Mouse (Mus musculus): ENCODE measurements around the gene Utp4. TPM values are rescaled to one million over a fixed set of nuclear protein-coding genes. Genes with fewer than 3 reads are reported as not detected.

The Utp4 gene
- total and polyA plus RNA-seq, 2 experiments from 2014 or later = 25.5 to 29.5 TPM

DNA sequence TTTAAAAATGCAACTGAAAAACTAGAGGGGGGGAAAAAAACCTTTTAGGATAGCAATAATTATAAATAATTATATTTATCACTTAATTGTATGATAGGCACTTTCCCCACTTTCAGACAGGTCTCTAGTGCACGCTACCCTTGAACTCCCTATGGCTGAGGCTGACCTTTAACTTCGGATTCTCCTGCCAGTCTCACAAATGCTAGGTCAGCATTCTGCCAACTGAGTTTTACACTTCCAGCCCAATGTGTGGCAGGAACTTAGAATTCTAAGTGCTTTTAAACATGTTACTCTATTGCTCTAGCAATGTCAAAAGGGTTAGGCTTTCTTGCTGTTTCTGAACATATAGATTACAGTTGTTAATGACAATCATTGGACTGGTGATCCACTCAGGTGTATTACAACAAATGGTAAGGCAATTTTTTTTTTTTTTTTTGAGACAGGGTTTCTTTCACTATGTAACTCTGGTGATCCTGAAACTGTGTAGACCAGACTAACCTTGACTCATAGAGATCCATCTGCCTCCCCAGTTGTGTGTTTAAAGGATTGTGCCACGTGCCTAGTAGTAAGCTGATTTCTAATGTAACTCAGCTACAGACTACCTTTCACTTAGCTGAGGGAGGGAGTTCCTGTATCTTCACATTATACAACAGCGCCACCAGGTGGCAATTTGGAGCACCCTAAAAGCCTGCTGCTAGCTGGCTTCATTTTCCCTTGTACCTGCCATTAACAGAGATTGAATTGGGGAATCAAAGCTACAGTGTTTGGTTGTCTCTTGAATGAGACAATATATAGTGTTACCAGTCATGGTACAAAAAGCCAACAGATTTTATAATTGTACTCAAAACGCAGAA, 5.9 kb upstream of the Utp4 start:
- Histone ChIP-seq H3K4me1 (ENCODE audit: insufficient read depth, low read length) (no peaks in the 10 kb centered on the region), H3K36me3 (ENCODE audit: insufficient read depth, low read length) (peaks cover 20% of the 10 kb centered on the region), H3K4me3 (ENCODE audit: low read length) (no peak overlapping the region), H3K27ac (no peak overlapping the region), H3K4me2 (ENCODE audit: low read depth, low read length) (no peak overlapping the region), H3K9me3 (ENCODE audit: low read length) (no peaks in the 10 kb centered on the region), H3K9ac (replicated peaks; ENCODE audit: low read length) (no peak overlapping the region), H3K27me3 (ENCODE audit: insufficient read depth, low read length) (no peaks in the 10 kb centered on the region)
- TF ChIP-seq CTCF (IDR thresholded peaks at IDR 0.05; ENCODE audit: low read depth) = peak; percentile 93
- DNase-seq (ENCODE audit: low spot score) (peak; percentile 93), ATAC-seq (peak; percentile 80)
- WGBS = 38% methylated on average over 5 of the region's 5 CpGs

DNA sequence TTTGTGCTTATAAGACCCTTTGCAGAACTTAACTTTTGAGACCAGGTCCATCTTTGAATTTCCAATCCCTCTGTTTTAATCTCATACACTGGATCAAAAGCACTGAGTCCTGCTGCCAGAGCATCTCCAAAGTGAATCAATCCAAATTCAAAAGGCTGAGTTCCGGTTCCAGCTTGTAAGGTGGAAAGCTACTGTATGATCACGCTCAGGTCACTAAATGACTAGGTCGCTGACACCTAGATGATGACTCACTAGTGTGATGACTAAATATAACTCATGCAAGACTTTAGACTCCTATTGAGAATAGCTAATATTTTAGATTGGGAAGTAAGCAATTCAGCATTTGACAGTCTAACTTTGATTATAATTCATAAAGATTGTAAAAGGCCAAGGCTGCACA, 4.6 kb upstream of the Utp4 start:
- Histone ChIP-seq H3K9me3 (ENCODE audit: low read length) (no peaks in the 10 kb centered on the region), H3K9ac (replicated peaks; ENCODE audit: low read length) (no peak overlapping the region), H3K36me3 (ENCODE audit: insufficient read depth, low read length) (peaks cover 15% of the 10 kb centered on the region), H3K27ac (no peak overlapping the region), H3K4me3 (ENCODE audit: low read length) (no peak overlapping the region), H3K4me2 (ENCODE audit: low read depth, low read length) (no peak overlapping the region), H3K4me1 (ENCODE audit: insufficient read depth, low read length) (no peaks in the 10 kb centered on the region), H3K27me3 (ENCODE audit: insufficient read depth, low read length) (no peaks in the 10 kb centered on the region)
- WGBS = 90% methylated on average over 3 of the region's 3 CpGs
- no peak for TF ChIP-seq CTCF (IDR thresholded peaks at IDR 0.05; ENCODE audit: low read depth)
- ATAC-seq (no peak), DNase-seq (ENCODE audit: low spot score) (no peak)

DNA sequence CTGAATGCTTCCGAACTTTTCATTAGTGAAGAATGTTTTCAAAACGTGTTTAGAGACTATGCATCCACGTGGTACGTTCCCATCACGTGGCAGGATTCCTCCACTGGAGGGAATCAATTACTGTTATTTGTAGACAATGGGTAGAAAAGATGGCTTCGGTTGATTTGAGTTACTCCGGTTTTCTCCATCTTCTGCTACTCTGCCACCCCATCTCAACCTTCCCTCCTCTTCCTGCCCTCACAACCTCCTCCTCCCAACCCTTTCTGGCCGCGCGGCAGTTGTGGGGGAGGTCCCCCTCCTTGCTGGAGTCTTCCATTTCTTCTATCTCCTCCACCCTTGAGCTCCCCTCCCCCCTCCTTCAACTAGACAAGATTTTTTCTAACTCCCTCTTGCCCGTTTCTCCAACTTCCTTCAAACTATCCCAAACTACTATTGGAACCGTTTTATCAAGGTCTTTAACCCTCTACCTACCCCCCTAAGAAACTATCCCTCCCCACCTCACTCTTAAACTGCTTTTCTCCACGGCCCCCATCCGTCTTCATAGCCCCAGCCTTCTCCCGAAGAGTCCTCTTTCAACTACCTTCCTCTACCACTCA, 1.1 kb upstream of the Utp4 start:
- TF ChIP-seq CTCF (IDR thresholded peaks at IDR 0.05; ENCODE audit: low read depth) = no peak
- ATAC-seq = no peak
- H3K36me3 ChIP-seq (ENCODE audit: insufficient read depth, low read length) = no peaks in the 10 kb centered on the region; the same call in 1 of the 2 replicates
- peak overlapping the region; percentile 90 for H3K4me2 ChIP-seq (ENCODE audit: low read depth, low read length)
- peak overlapping the region; percentile 93 for H3K27ac ChIP-seq
- H3K27me3 ChIP-seq (ENCODE audit: insufficient read depth, low read length) = no peaks in the 10 kb centered on the region
- peak overlapping the region; percentile 93 for H3K9ac ChIP-seq (replicated peaks; ENCODE audit: low read length)
- no peaks in the 10 kb centered on the region for H3K4me1 ChIP-seq (ENCODE audit: insufficient read depth, low read length)
- no peaks in the 10 kb centered on the region for H3K9me3 ChIP-seq (ENCODE audit: low read length)
- DNase-seq (ENCODE audit: low spot score) = peak; percentile 53
- peak overlapping the region; percentile 91 for H3K4me3 ChIP-seq (ENCODE audit: low read length)
- WGBS = under 1% methylated on average over 15 of the region's 15 CpGs

DNA sequence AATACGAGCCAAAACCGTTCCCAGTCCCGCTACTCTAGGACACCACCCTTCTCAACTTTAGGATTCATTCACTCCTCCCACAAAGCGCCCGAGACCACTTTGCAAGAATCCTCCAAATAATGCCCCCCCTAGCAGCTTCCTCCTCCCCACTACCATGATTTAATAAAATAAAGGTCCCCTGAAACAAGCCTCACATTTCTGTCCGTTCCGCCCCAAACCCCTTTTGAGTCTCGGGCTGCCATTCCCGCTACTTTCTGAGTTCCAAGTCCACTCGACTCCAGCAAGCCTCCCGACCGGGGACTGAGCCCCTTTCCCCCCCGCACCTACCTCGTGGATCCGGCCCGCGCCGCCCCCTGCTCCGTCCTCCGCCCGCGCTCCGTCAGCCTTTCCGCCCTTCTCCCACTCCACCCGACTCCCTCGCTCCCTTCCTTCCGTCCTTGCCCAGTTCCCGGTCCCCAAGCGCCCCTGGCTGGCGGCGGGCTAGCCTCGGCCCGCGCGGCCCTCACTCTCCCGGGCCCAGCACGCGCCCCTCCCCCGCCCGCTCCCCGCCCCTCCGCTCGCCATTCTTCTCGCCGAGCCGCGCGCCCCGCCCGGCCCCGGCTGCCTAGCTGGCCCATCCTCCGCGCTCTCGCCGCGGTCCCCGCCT, 507 bp upstream of the Utp4 start:
- no peaks in the 10 kb centered on the region for H3K4me1 ChIP-seq (ENCODE audit: insufficient read depth, low read length)
- DNase-seq (ENCODE audit: low spot score) (no peak), ATAC-seq (peak; percentile 87)
- H3K9ac ChIP-seq (replicated peaks; ENCODE audit: low read length) = peak overlapping the region; percentile 93
- peak overlapping the region; percentile 90 for H3K4me2 ChIP-seq (ENCODE audit: low read depth, low read length)
- H3K9me3 ChIP-seq (ENCODE audit: low read length) = no peaks in the 10 kb centered on the region
- 2% methylated on average over 56 of the region's 57 CpGs for WGBS
- peak overlapping the region; percentile 91 for H3K4me3 ChIP-seq (ENCODE audit: low read length)
- no peak for TF ChIP-seq CTCF (IDR thresholded peaks at IDR 0.05; ENCODE audit: low read depth)
- peak overlapping the region; percentile 93 for H3K27ac ChIP-seq
- no peaks in the 10 kb centered on the region for H3K27me3 ChIP-seq (ENCODE audit: insufficient read depth, low read length)
- H3K36me3 ChIP-seq (ENCODE audit: insufficient read depth, low read length) = peaks cover 1% of the 10 kb centered on the region; the same call in 1 of the 2 replicates

DNA sequence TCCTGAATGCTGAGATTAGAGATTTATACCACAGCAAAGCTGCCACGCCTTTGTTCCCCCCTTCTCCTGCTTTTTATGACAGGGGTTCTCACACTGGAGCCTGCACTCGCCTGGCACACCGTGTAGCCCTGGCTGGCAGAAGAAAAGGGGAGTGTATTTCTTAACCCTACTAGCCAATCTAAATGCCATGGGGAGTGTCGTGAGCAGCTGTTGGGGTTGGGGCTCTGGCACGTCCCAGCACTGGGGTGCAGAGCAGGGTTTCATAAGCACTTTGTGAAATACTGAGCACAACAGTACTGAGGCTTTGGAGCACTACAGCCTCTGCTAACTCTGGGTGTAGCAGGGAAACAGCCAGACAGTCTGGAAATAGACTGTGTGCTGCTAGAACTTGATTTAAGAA, 6.0 kb downstream of the Utp4 start:
- no peaks in the 10 kb centered on the region for H3K9me3 ChIP-seq (ENCODE audit: low read length)
- no peak overlapping the region for H3K4me3 ChIP-seq (ENCODE audit: low read length)
- H3K9ac ChIP-seq (replicated peaks; ENCODE audit: low read length) = no peak overlapping the region
- no peaks in the 10 kb centered on the region for H3K4me1 ChIP-seq (ENCODE audit: insufficient read depth, low read length)
- TF ChIP-seq CTCF (IDR thresholded peaks at IDR 0.05; ENCODE audit: low read depth) = no peak
- 93% methylated on average over 5 of the region's 5 CpGs for WGBS
- H3K4me2 ChIP-seq (ENCODE audit: low read depth, low read length) = no peak overlapping the region
- no peaks in the 10 kb centered on the region for H3K27me3 ChIP-seq (ENCODE audit: insufficient read depth, low read length)
- ATAC-seq (no peak), DNase-seq (ENCODE audit: low spot score) (no peak)
- H3K27ac ChIP-seq = no peak overlapping the region
- peaks cover 50% of the 10 kb centered on the region for H3K36me3 ChIP-seq (ENCODE audit: insufficient read depth, low read length)

DNA sequence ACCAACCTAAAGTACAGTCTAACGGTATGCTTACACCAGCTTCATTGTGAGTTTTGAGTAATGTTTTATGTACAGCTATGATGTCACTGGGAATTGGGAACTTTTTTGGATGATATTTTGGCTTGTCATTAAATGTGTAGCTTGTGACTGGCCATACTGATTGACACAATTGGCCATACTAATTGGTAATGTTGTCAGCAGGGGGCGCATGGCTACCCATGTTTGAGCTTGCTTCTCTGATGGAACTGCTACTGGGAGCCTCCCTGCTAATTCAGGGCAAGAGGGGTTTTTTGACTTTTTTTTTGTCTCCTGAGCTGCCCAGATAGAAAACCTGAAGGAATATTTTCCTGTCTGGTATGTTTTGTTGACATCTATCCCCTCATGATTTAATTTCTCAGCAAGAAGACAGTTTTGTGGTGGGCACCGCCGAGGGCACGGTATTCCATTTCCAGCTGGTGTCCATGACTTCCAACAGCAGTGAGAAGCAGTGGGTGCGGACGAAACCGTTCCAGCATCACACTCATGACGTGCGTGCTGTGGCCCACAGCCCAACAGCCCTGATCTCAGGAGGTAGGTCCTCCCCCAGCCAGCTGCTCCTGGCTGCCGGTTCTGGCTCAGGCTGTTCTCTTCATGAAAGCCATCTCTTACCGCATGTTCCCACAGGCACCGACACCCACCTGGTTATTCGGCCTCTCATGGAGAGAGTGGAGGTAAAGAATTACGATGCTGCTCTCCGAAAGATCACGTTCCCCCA, 12.5 kb downstream of the Utp4 start:
- no peak overlapping the region for H3K9ac ChIP-seq (replicated peaks; ENCODE audit: low read length)
- no peak overlapping the region for H3K4me2 ChIP-seq (ENCODE audit: low read depth, low read length)
- H3K4me1 ChIP-seq (ENCODE audit: insufficient read depth, low read length) = no peaks in the 10 kb centered on the region
- peaks cover 54% of the 10 kb centered on the region for H3K36me3 ChIP-seq (ENCODE audit: insufficient read depth, low read length)
- no peaks in the 10 kb centered on the region for H3K27me3 ChIP-seq (ENCODE audit: insufficient read depth, low read length)
- TF ChIP-seq CTCF (IDR thresholded peaks at IDR 0.05; ENCODE audit: low read depth) = peak; percentile 56
- DNase-seq (ENCODE audit: low spot score) = peak; percentile 64
- H3K9me3 ChIP-seq (ENCODE audit: low read length) = no peaks in the 10 kb centered on the region
- H3K4me3 ChIP-seq (ENCODE audit: low read length) = no peak overlapping the region
- no peak for ATAC-seq
- H3K27ac ChIP-seq = no peak overlapping the region
- WGBS = 91% methylated on average over 17 of the region's 17 CpGs

All from hindbrain, postnatal 0 days (tissue).